Mouse (Mus musculus): ENCODE data around the gene Hfe2.
"Not testable (repeated sequence)": the region's sequence is repeated elsewhere in the genome, so short reads cannot be mapped to it uniquely, and the experiment has no call there.

Hfe2 gene

DNA sequence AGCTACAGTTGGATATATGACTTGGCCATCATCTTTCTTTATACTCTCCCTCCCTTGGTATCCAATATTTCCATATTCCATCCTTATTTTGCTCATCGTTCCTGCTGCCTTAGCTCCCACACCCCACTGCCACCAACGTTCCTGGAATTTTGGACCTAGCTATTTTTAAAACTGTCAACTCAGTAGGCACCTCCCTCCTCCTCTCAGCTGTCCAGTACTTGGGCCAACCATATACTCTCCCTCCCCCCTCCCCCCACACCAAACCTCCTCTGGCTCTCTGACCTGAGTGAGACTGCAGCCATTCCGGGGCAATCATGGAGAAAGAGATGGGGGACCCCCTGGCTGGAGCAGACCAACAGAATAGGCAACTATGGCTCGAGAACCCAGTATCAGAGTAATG, at the start of gene Hfe2:
TSS of gene Hfe2 (plus strand) at position 259 of the 400 bp plus-strand sequence.
- no peak for DNase-seq (ENCODE audit: low spot score in 2 of 2)

DNA sequence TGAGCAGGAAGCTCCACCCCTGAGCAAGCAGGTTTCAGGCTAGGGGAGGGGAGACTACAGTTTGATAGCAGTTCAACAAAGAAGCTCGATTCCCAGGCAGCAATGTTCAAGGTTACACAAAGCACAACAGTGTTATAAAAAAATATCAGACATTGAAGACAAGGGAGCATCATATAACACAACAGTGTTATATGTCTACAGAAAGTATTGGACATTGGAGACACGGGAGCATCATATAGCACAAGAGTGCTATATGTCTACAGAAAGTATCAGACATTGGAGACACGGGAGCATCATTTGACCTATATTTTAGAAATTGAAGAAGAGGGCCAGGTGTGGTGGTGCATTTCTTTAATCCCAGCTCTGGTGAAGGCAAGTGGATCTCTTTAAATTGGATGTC, 47.9 kb upstream of the Hfe2 start:
- no peak for DNase-seq (ENCODE audit: low spot score in 2 of 2)

DNA sequence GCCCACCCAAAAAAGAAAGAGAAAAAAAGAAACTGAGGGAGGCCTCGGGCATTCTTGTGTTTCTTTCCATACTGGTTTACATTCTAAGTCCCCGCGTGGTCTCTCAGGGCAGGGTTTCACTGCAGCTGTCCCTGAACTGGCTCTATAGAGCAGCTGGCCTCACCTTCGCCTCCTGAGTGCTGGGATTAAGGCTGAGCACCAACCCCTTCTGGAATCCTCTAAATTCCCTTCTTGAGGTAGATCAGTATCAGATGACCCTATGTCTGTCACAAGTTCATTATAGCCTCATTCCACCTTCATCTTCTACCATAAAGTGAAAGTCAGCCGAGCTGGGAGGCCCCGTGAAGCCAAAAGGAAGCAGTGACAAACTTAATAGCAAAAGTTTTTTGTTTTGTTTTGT, 47.4 kb upstream of the Hfe2 start:
- no peak for DNase-seq (ENCODE audit: low spot score in 2 of 2)

DNA sequence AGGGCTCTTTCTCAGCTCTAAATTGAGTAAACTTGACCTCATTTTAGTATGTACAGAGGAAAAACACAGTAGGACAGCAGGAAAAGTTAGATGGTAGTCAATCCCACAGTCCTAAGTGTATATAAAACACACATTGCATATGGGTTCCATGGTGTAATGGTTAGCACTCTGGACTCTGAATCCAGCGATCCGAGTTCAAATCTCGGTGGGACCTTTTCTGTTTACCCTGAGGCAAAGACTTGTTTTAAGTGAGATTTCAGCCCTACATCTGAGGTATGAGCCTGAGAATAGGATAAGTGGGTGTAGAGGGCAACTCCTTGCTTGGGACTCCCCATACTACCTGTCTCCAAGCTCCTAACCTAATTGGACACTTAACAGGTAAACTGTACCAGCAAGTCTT, 45.7 kb upstream of the Hfe2 start:
- DNase-seq (ENCODE audit: low spot score in 2 of 2), result no peak

DNA sequence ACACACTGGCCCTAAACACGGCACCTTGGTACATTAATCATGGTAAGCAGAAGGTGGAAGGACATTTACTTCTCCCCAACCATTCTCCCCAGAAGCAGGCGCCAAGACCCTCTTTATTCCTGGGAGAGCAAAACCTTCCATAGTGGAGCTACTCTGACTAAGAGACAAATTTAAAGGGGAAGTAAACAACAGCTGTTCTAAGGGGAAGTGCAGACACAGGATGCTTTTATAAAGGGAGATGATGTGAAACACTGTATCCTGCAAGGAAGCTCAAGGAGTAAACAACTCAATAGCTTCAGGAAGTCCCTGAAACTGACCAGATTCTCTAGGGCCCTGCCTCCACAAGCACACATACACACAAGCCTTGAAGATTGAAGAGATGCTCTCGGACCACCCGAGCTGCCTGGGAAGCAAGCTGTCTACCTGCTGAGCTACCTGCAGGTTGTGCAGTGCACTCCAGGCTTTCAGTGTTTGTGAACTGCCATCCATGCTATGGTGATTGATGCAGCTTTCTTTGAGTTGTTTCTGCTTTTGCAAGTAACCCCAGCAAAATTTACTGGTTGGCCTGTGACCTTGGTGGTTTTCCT, 44.2 kb upstream of the Hfe2 start:
- DNase-seq (ENCODE audit: low spot score in 2 of 2), result no peak

DNA sequence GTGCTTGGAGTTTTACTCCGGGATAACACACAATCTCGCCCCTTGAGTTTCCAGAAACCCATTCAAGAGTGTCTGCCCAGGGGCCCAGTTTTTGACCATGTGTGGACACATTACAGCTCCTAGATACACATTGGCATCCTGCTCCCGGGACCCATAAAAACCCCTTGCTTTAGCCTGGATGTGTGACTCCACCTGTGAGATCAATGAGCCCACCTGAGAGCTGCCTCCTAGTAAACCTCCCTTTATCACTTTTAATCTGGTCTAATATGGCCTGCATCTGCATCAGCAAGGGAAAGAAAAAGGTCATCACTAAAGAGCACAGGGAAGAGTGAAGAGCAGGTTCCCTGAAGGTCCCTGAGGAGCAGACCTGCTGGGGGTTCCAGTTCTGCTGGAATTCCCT, 43.1 kb upstream of the Hfe2 start:
- DNase-seq (ENCODE audit: low spot score in 2 of 2), result no peak

DNA sequence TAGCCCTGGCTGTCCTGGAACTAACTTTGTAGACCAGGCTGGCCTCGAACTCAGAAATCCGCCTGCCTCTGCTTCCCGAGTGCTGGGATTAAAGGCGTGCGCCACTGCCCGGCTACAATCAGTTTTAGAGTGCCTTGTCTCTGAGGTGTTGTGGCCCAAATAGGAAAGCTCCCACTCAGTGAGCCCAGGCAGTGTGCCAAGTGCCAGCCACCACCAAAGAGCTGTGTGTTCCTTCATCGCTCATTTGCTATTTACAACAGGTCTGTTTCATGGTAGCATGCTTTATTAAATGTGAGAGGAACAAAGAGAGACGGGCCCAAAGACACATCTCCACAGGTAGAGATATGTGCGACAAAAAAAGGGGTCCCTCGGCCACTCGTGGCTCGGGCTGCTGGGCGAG, 42.5 kb upstream of the Hfe2 start:
- DNase-seq (ENCODE audit: low spot score in 2 of 2), result no peak

DNA sequence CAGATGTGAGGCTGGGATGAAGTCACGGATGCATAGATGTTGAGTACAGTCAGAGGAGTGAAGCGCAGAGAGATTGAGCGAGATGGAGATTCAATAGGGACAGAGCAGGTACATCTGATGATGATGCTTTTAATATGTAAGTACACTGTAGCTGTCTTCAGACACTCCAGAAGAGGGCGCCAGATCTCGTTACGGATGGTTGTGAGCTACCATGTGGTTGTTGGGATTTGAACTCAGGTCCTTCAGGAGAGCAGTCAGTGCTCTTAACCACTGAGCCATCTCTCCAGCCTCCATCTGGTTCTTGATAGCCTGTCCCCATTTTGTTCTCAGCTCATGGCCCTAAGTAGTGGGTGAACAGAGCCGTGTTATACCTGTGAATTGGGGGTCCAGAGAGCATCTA, 41.9 kb upstream of the Hfe2 start:
- not testable (repeated sequence) for DNase-seq (ENCODE audit: low spot score in 2 of 2)

DNA sequence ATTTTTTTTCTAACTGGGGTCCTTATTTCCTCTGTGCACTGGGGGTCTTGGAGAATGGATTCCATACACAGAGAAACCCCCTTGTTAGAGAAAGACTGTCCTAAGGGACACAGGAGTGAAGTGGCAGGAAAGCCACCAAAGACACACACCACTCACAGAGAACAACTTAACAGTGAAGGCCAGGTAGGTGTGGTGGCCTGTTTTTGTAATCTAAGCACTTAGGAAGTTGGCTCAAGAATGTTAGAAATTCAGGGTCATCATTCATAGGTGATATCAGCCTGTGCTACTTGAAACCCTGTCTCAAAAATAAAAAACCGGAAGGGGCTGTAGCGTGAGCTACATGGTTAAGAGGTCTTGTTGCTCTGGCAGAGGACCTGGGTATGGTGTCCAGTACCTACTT, 41.0 kb upstream of the Hfe2 start:
- DNase-seq (ENCODE audit: low spot score in 2 of 2), result no peak

DNA sequence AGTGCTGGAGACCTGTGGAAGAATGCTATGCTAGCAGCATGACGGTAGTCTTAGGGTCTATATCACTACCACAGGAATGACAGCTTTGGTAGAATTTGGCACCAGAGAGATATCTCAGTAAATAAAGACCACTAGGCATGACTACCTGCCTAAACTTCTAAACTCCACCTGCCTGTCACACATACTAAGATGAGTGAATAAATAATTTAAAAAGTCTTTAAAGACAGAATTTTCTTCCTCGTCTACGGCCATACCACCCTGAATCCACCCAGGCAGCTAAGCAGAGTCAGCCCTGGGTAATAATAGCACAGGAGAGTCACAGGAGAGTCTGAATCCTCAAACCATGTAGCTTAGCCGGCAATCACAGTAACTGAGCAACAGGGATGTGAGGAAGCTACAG, 40.1 kb upstream of the Hfe2 start:
- DNase-seq (ENCODE audit: low spot score in 2 of 2), result no peak

DNA sequence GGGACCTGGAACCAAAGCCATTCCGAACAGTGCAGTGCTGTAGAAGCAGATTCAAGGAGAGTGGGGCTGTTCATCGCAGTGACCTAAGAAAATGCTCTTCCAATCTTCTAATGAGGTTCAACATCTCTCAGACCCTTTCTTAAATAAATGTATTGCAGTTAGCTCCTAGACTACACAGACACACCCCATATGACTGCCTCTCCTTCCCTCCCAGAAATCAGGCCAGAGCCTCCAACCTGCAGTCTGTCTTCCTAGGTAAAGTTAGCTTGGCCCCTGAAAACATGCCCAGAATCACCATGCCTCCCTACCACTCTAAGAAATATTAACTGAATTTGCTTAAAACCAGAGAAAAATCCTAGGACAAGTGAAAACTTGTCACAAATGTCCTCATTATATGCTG, 39.6 kb upstream of the Hfe2 start:
- DNase-seq (ENCODE audit: low spot score in 2 of 2), result no peak

DNA sequence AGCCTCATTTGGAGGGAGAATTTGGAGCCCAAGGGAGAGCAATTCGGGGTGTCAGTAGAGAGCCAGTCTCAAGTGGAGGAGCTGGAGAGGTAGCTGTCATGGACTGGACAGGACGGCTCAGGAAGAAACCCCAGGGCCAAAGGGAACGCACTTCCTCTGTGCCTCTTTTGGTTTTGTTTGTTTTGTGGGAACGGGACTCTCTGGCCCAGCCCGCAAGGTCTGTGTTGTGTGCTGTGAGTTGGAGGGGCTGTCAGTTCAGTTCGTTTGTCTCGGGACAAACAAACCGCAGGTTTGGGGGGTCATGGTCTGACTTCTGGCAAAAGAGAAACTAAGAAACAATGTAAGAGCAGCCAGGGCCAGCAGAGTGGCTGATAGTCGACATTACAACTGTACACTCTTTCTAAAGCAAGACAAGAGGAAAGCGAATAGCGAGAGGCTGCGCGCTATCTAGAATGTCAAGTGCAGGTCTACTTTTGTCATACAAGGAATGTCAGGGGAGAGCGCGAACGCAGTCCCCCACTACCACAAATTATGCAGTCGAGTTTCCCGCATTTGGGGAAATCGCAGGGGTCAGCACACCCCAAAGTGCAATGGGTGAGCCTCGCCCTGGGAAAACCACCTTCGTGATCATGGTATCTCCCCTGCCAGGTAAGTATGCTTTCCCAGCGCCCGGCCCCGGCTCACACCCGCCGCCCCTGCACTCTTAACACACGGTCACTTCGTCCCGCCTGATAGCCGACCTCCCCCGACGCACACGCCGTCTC, 38.7 kb upstream of the Hfe2 start:
- not testable (repeated sequence) for DNase-seq (ENCODE audit: low spot score in 2 of 2)

DNA sequence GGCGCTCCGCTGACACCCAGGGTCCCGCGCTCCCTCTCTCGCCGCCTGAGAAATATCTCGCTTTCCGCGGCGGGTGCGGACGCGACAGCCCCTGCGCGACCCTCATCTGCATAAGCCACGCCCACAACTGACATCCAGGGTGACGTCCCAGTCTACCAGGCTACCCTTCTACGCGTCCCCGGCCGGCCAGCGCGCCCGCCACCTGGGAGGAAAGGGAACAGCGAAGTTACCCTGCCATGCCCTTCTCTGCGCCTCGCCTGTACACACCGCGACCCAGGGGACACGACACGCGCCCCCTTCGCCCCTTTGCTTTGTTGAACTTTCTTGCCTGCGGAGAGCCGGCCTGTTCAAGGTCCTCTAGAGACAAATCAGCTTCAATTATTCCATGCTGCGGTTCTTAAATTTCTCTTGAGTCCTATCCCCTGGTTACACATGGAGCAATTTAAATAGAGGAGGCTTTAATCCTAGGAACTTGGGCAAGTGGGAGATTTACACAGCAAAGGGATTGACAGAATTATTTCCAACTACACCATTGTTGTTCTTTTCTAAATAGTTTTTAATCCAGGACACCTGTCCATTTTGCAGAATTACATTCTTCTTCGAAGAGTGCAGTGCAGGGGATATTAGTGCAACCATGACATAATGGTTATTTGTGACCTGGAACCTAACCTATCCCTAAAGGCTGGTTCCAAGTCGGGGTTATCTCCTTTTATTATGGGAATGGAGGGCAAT, 38.0 kb upstream of the Hfe2 start:
- DNase-seq (ENCODE audit: low spot score in 2 of 2), result not testable (repeated sequence)

DNA sequence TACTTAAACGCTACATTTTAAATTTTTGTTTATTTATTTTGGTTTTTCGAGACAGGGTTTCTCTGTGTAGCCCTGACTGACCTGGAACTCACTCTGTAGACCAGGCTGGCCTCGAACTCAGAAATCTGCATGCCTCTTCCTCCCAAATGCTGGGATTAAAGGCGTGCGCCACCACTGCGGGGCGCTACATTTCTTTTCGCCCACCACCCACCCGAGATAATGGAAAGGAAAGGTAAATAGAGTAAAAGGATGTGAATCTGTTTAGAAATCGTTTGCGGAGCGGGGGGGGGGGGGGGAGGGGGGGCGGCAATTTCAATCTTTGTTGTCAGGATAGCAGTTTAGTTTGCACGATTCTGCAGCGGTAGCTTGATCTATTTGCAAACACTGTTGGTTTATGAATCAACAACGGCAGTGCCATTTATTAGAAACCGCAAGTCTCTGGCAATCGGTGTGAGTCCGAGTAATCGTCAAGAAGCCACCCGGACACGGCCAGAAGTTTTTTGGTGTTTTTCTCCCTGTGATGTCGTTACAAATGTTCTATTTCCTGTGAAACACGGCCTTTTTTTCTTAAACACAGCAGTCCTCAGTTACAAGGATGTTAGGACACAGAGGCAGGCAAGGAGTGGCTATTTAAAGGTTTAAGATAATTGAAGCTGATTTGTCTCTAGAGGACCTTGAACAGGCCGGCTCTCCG, 37.2 kb upstream of the Hfe2 start:
- peak; percentile 30 to 43 for DNase-seq (ENCODE audit: low spot score in 2 of 2)

DNA sequence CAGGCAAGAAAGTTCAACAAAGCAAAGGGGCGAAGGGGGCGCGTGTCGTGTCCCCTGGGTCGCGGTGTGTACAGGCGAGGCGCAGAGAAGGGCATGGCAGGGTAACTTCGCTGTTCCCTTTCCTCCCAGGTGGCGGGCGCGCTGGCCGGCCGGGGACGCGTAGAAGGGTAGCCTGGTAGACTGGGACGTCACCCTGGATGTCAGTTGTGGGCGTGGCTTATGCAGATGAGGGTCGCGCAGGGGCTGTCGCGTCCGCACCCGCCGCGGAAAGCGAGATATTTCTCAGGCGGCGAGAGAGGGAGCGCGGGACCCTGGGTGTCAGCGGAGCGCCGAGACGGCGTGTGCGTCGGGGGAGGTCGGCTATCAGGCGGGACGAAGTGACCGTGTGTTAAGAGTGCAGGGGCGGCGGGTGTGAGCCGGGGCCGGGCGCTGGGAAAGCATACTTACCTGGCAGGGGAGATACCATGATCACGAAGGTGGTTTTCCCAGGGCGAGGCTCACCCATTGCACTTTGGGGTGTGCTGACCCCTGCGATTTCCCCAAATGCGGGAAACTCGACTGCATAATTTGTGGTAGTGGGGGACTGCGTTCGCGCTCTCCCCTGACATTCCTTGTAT, 36.6 kb upstream of the Hfe2 start:
- DNase-seq (ENCODE audit: low spot score in 2 of 2), result not testable (repeated sequence)

DNA sequence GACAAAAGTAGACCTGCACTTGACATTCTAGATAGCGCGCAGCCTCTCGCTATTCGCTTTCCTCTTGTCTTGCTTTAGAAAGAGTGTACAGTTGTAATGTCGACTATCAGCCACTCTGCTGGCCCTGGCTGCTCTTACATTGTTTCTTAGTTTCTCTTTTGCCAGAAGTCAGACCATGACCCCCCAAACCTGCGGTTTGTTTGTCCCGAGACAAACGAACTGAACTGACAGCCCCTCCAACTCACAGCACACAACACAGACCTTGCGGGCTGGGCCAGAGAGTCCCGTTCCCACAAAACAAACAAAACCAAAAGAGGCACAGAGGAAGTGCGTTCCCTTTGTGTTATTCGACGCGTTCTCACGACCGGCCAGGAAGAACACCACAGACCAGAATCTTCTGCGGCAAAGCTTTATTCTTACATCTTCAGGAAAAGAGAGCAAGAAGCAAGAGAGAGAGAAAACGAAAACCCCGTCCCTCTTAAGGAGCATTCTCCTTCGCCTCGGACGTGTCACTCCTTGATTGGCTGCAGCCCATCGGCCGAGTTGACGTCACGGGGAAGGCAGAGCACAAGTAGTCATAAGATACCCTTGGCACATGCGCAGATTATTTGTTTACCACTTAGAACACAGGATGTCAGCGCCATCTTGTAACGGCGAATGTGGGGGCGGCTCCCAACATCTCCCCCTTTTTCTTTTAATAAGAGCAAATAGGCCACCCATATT, 35.9 kb upstream of the Hfe2 start:
- DNase-seq (ENCODE audit: low spot score in 2 of 2), result not testable (repeated sequence)

DNA sequence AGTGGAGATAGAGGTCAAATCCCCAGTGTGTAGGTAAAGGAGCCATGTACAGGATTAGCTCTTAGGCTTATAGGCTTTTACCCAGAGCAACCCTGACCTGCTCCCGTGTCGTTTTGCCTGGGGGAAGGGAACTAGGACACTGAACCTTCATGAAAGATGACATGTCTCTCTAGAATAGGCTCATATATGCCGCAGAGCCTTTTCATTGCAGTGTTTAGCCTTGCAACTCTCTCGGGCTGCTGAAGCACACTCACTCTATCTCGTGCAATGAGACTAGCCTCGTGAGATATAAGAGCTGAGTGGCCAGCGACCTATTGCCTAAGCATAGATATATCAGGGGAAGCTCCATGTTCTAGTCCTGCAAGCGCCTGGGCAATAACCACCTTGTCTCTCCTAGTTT, 35.3 kb upstream of the Hfe2 start:
- not testable (repeated sequence) for DNase-seq (ENCODE audit: low spot score in 2 of 2)

DNA sequence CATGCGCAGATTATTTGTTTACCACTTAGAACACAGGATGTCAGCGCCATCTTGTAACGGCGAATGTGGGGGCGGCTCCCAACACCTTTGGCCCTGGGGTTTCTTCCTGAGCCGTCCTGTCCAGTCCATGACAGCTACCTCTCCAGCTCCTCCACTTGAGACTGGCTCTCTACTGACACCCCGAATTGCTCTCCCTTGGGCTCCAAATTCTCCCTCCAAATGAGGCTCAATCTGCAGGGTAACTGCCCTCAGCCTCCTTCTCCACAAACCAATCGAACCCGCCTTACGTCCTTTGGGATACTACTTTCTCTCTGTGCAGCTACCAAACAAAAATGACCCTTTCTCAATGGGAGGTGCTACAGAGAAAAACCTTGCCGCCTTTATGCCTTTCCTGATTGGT, 30.5 kb upstream of the Hfe2 start:
- not testable (repeated sequence) for DNase-seq (ENCODE audit: low spot score in 2 of 2)

DNA sequence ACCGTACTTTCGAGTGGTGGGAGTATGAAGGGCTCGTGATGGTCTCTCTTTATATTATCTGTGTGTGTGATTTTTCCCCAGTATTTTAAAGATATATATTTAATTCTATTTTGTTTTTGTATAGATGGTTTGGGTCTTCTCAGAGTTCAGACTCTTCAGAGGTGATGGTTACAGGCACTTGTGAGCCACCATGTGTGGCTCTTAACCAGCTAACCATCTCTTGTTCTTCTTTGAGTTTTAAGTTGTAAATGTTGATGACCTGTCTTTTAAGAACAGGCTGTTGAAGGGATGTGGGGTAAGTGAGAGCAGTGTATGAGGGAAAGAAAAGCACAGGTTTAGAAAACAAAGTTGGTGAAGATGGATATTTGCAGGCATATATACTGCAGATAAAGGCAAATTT, 30.1 kb upstream of the Hfe2 start:
- no peak for DNase-seq (ENCODE audit: low spot score in 2 of 2)

DNA sequence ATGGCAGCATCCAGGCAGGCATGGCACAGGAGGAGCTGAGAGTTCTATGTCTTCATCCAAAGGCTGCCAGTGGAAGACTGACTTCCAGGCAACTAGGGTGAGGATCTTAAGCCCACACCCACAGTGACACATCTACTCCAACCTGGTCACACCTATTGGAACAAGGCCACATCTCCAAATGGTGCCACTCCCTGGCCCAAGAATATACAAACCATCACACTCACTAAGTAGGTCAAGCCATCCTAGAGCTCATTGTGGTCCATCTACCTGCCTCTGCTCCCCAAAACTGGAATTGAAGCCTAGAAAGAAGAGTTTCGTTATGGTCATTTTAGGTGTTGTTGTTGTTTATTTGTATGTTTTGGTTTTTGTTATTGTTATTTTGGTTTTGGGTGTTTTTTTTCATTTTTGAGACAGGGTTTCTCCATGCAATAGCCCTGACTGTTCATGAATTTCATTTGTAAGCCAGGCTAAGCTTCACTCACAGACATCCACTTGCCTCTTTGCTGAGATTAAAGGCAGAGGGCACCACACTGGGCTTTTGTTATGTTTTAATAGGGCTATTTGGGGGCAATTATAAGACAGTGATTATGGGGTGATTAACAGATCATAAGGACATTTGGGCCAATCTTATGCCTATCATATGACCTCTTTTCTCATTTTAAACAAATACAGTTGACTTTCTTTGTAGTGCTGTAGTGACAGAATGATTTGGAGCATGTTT, 29.3 kb upstream of the Hfe2 start:
- DNase-seq (ENCODE audit: low spot score in 2 of 2), result no peak

DNA sequence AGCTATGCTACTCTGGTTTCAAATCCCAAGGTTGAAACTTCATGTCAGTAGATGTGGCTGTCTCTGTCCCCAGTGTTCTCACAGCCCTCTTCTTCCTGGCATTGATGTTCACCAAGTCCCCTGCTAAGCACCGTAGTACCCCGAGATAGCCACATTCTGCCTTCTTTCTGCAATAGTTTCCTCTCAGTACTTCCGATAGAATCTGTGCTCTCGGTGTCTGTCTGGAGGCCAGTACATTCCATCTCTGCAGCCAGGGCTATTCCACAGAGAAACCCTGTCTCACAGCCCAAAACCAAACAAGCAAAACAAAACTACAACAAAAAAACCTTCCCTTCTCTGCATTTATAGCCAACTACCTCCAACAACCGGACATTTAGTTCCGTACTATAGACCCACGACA, 28.8 kb upstream of the Hfe2 start:
- no peak for DNase-seq (ENCODE audit: low spot score in 2 of 2)
